Mouse (Mus musculus) kidney, postnatal 4 days (tissue): Measurements from ENCODE around the gene Kansl1l.
"Not testable (repeated sequence)": the region's sequence is repeated elsewhere in the genome, so short reads cannot be mapped to it uniquely, and the experiment has no call there.

ENCODE experiments used
- DNase-seq, 2 experiments: peaks; one replicate each; pipeline ENCODE4 v3.0.0; 2021; ENCODE audit warnings: mixed read lengths in 2 of 2

The Kansl1l gene

DNA sequence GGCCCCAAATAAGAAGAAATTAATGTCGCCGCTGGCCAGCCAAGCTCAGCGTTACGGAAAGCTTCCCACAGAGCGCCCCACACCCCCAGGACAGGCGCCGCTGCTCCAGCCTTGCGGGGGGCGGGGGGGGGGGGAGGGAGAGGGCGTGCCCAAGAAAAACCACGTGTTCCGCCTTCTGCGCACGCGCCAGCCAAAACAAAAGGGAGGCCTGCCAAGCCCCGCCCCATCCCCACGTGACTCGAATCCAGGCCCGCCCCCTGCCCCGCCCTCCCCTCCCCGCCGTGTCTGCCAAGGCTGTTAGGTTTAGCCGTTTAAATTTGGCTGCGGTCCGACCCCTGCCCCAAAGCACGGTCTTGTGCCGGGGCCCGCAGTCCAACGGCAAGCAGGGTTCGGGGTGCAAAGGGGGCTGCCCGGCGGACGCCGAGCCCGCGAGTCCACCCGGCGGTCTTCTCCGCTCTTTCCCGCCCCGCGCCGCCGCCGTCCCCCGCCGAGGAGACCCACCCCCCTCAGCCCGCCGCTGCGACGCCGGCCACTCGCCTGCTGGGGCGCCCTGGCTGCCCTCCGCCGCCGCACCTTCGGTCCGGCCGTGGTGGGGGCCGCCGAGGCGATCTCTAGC lies 417 bp downstream of the Kansl1l start:
- DNase-seq = peak; percentile 96 to 97

DNA sequence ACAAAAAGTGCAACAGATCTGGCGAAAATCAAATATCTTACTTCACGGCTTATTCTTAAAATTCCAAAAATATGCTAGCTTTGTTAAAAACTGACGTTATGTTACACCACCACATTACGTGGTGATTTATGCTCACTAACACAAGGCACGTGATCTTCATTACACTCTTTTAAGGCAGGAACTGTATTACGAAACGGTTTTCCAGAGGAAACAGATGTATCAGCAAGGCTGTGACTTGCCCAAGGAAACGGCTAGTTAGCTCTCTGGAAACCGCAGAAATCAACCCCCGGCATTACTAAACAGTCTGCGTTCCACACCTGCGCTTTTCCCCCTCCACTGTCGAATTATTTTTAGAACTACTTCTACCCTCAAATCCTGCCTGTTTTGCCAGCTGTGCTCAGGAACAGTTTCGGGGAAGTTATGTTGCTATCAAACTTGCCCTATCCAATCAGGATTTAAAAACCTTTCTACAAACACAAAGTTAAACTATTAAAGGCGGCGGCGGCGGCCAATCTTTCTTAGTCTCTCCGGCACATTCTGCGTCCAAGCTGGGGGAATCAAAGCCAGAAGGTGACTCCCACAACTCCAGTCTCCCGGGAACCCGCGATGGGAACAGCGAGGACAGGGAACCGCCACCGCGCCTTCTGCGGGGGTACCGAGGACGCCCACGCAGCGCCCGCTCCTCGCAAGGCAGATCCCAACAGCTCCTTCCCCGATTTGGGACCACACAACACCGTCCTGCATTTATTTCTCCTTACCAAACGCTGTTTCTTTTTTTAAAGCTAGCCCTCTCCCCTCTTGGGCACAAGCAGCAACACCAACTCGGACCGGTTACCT lies 1.2 kb downstream of the Kansl1l start:
- DNase-seq = peak; percentile 66 to 80

DNA sequence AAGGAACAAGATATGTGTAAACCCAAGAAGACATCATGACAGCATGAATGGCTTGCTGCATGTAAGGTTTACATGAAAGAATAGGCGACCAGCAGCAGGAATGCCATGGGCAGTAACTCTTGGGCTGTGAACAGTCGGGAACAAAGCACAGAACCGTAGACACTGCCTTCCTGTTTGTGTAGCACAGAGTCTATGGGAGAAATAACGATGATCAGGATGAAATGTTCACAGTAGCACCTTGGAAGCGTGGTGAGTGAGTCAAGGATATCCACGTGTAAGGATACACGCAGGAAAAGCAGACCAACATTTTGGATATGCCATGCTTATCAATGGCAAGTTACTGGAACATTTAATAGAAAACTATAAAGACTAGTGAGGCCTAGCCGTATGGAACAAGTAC lies 2.6 kb downstream of the Kansl1l start:
- no peak for DNase-seq

DNA sequence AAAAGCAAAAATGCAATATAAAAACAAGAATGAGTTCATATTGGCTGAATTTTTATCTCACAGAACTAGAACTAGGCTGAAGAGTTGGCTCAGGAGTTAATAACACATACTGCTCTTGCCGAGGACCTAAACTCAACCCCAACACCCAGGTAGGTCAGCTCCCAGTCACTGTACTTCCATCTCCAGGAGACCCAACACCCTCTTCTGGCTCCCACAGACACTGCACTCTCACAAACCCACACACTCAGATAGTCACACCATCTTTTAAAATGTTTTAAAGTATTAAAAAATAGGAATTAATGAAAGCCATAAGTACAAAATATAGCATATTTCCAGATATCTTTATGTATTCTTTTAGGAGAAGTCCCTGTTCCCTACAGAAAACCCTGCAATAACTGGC lies 4.2 kb downstream of the Kansl1l start:
- no peak for DNase-seq

DNA sequence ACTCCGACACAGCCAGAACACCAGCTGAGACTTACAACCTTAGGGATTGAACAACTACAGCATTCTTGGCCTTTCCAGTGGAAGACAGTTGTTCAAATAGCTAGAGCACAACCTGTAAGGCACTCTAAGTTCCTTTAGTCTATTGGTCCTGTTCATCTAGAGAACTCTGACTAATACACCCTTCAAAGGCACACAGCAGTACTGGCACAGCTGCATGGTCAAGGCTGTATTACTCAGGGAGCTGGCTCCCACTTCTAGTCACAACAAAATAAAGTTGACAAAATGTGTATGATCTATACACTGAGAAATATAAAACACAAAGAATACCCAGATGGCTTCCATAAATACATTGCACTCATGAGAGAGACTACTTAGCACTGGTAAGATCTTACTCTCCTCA lies 10.5 kb downstream of the Kansl1l start:
- no peak for DNase-seq

DNA sequence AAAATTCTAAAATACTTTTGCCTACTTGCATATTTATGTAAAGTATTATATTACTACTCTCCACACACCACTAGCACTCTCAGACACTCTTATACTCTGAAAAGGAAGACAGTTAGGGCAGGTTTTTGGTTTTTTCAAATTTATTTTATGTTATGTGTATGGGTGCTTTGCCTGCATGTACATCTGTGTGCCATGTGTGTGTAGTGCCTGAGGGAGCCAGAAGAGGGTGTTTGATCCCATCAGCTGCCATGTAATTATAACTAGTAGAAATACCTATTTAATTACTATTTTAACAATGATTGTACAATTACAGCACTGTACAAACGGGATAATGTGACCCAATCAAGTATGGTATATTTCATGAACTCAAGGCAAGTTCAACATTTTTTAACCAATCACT lies 12.0 kb downstream of the Kansl1l start:
- DNase-seq = no peak

DNA sequence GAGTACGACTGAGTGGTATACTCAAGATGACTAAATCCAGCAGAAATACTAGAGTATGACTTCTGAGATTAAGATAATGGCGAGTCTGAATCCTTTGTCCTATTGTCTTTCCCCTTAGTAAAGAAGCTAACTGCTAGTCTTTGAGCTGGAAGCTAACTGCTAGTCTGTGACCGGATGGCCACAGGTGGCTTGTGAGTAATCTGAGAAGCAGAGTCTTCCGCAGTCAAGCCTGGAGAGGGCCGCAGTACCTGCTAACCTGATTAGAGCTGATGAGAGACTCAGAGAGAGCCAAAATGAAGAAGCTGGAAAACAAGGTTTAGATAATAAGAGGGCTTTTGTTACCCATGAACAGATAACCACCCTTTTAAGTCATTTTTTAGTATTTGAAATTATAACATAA lies 12.7 kb downstream of the Kansl1l start:
- peak in 1 of 2 experiments; percentile 26 for DNase-seq

DNA sequence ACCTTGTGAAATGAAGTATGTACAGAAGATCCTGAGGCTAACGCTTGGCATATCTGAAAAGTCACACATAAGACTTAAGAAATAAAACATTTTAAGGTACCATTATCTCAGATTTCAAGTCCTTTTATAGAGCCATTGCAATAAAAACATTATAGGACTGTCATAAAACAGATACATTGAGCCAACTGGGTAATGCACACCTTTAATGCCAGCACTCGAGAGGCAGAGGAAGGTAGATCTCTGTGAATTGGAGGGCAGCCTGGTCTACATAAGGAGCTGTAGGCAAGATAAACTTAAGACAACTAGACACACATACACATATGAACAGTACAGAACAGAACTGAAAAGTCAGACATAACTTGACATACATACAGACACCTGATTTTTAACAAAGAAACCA lies 19.4 kb downstream of the Kansl1l start:
- no peak for DNase-seq

DNA sequence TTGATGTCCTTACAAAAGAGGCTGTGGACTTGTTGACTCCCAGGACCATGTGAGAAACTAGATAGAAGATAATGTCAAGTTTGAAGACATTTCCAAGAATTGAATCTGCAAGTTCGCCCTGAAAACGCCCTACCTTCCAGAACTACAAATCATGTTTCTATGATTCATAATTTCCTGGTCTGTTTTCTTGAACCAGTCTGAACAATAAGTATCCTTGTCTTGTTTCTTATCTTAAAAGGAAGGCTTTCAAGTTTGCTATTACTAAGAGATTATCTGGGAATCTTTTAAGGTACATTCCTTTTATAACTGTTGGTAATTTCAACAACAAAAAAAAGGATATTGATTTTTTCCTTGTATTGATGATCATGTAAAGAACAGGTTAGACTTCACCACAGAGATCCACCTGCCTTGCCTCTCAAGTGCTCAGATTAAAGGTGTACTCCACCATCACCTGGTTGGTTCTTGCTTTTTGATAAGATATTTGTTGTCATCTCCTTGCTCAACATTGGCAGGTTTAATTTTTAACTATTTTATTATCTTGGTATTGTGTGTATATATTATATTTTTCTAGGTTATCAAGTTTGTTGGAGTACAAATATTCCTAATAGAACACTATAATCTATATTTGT lies 24.4 kb downstream of the Kansl1l start:
- no peak for DNase-seq

DNA sequence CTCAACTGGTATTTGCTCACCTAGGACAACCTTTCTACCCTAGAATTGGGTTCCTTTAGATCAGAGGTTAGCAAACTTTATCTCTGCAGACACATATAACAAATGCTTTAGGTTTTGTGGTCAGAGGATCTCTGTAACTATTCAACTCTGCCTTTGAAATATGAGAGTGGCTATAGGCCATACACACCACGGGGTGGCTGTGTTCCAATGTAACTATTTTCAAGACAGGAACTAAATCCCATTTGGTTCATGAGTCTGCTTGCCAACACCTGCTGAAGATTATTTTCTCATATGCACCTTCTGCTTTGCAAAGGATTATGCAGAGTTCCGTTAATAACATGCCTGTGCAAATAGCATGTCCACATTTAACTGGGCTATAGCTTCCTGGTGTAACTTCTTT lies 35.1 kb downstream of the Kansl1l start:
- no peak for DNase-seq

DNA sequence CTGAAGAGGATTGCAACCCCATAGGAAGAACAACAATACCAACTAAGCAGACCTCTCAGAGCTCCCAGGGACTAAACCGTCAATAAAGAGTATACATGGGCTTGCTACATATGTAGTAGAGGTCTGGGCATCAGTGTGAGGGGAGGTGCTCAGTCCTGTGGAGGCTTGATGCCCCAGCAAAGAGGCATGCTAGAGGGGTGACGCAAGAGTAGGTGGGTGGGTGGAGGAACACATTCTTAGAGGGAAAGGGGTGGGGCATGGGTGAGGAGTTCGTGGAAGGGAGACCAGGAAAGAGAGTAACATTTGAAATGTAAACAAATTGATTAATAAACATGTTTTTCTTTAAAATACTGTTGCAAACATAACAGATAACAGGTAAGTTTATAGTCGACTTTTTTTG lies 36.3 kb downstream of the Kansl1l start:
- DNase-seq = no peak

DNA sequence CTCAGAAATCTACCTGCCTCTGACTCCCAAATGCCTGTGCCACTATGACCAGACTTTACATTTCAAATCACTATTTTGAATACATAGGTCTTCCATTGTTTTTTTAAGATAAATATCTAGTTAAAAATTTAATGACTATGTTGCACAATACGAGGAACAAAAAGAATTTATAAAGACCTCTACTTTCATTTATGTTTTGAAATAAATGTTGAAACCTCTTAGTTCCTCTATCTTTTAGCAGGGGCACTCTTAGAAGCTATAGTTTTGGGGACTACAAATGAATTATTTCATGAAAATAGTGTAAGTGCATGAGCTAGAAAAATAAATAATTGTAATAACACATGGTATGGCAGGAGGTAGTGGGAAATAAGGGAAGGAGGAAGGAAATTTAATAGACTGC lies 38.6 kb downstream of the Kansl1l start:
- DNase-seq = no peak

DNA sequence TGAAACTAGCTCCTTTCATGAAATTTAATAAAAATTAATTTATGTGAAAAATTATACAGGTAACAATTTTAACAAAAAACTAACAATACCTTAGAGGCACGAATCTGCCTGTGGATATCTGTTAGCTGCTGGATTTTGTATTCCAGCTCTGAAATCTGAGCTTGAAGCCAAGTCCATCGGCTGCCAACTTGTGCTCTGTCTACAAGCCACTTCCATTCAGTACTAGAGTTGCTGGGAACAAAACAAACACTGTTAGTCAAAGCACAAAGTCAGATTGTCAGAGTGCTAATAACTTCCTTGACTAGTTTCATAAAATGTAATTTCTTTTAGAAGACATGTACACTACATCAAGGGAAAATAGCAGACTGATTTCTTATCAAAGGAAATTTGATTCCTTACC lies 39.5 kb downstream of the Kansl1l start:
- DNase-seq = no peak

DNA sequence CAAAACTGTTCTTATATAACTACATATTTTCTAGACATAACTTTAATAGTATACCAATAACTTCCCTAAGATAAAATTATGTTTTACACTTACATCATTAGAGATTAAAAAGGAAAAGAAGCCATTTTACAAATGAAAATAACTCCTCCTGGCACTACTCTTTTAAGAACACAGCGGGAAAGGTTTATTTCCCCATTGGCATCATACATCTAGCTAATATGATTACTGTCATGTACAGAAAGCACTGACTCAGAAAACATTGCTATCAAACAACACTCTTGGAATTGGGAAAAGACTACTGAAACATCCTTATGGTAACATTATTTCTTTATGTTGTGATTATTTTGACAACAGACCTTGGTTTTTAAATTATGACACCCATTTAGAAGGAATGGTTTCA lies 48.6 kb downstream of the Kansl1l start:
- DNase-seq = no peak

DNA sequence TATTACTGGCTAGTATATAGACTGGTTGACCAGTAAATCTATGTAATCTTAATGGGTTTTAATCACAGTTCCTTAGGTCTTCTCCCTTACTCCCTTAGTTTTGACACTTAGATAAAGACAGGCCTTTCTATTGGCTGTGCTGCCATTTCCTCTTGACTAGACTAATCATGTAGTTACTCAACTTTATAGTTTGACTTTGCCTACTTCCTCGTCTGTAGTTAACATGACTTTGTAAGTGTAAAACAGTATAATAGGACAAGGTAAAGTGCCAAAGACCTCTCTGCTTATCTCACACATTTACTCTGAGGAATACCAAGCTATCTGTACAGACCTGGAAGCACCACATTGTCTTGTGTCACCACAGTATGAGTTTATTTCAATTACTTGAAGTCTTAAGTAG lies 86.8 kb downstream of the Kansl1l start:
- no peak for DNase-seq

DNA sequence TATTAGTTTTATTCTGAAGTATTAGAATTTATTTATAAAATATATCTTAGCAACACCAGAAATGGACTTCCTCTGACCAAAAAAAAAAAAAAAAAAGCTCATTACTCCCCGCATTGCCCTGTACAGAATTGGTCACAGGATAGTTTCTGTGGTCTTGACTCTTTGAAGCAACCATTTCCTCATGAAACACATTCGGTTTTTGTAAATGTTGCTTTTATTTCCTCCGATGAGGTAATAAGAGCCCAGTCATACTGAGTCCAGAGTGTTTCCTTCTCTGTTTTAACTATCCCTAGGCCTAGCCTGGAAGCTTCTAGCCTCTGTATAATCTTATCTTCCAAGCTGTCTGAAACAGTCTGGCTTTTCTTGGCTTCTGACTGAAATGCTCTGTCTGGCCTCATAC lies 104.5 kb downstream of the Kansl1l start:
- no peak for DNase-seq

DNA sequence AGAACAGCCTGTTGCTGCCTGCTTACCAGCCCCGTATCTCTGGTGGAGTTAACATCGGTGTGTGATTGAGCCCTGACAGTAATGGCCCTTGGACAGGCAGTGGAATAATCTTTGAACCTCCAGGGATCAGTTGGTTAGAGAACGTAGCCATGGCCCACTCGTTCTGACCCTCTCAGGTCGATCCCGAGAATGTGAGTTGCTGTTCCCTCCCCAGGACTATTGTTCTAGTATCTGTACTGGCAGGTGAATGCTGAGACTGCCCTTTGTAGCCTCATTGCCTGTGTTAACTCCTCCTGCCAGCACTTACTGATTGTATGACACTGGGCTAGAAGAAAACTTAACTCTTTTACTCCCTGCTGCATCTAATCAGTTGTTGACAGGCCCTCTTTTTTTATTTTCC lies 112.8 kb downstream of the Kansl1l start:
- no peak for DNase-seq

DNA sequence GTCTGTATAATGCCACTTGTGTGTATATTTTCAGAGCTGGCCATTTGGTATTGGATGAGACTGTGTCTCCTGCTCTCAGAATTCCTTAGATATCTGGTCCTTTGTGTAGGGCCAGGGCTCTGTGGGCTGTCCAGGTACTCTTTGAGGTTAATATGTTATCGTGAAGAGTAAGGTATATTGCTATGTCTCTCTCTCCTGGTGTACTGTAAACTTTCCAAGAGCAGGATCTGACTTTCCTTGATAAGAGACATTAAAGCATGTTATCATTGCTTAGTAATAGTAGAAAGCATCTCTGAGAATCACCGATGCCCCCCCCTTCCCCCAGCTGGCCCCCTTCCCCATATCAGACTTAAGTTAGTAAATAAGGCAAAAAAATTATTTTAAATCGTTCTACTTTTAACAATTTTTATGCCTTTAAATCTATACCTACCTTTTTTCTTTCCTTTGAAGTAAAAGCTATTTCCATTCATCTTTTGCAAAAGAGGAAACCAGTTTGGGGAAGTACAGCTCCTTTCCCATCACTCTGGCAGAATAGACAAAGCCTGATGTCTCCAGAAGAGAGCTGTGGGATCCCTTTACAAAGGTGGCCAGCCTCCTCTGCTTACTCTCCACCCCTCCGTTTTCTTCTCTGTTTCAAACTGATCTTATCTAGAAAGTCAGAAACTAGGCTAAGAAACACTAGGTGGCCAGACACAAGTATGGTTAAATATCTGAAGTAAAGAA lies 114.6 kb downstream of the Kansl1l start:
- DNase-seq = no peak

DNA sequence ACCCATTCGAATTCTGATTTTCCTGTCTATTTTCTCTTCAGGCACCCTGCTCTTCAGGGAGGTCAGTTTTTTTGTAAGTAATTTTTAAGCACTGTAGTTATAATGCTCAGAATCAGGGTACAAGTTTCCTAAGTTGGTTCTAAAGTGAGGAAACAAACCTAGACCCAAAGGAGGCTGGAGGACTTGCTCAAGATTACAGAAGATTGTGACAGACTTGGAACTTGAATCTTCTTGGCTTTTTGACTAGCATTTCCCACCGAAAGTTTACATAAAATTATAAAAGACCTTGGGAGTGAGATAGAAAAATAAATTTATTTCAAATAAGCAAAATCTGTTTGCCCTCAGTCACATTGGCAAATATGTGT lies 115.8 kb downstream of the Kansl1l start:
- no peak for DNase-seq

DNA sequence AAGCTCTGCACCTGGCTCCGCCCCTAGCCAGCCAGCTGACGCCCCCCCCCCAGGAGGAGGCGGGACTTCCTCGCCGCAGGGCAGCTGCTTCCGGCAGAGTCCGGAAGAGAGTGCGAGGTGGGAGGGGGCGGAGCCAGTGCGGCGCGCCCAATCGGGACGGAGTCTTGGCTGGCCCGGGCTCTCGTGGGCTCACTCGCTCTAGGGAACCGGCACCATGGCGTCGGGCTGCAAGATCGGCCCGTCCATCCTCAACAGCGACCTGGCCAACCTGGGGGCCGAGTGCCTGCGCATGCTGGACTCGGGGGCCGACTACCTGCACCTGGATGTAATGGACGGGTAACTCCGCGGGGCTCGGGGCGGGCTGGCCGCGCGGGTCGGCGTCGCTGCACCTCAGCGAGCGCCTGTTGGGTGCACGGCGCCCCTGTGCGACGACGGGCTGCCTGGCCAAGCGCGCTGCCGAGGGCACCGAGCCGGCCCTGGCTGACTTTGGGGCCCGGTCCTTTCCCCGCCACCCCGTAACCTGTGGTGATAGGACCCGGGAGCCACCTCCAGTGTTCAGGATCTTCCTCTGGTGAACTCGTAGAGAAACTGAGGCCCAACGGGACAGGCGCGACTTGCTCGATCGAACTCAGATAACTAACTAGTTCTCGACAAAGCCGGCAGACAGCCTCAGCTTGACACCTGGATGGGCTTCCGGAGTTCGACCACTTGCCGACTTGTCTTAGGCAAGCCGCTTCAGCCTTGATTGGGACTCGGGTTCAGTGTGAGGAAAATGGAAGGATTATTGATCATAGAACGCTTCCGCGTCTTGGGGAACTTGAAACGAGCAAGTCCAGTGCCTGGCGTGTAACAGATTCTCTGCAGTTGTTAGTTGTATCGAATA lies 116.4 kb downstream of the Kansl1l start, which contains the start of gene Rpe:
TSS of gene Rpe (plus strand) at position 139 of the 883 bp plus-strand sequence.
- peak; percentile 95 to 97 for DNase-seq

DNA sequence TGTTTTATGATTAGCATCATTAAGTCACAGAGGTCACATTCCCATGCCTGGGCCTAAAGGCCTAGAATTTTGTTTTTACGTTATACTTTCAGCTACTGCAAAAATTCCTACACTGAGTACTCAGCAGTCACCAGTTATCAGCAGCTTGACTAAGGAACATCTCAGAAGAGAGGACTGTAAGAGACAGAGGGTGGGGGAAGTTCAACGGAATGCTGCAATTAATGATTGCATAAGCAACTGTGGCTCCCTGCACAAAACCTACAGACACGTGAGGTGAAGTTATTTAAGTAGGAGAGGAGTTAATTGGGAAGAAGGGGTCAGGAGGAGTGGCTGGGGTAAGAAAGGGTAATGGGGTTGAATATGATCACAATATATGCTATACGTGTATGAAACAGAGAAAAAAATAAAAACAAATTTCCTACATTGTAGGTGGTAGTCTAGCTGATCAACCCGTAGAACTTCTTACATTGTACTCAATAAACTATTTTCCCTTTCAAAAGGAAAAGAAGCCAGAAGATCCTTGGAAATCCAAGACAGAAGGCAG lies 117.1 kb downstream of the Kansl1l start:
- no peak for DNase-seq

DNA sequence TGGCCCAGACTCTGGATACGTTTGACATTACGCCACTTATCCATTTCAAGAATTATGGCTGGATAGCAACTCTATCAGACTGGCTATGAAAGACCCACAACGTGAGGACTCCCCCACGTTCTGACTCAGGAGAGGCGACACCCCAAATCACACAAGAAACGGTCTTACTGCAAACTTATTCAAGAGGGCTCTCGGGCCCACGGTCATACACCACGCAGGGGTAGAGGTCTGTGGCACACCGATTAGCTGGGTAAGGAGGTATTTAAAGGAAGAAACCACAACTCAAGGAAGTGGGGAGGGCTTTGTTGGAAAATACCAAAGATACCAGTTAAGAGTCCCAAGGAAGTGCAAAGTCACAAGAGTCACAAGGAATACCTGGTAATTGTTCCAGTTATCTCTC lies 117.7 kb downstream of the Kansl1l start:
- not testable (repeated sequence) for DNase-seq
